Mouse (Mus musculus): ENCODE data around the gene Slc4a4.

GRCm38 (mm10) chr5:89027518-89028085 lies 141.0 kb downstream of the Slc4a4 start:
- TF ChIP-seq GATA1 (IDR thresholded peaks at IDR 0.05; ENCODE audit: low read length): no peak
- no peak for TF ChIP-seq TAL1 (IDR thresholded peaks at IDR 0.05; ENCODE audit: low read length)
